Mouse (Mus musculus) limb, embryonic 14.5 days (tissue): ENCODE data around the gene Gpld1. TPM values are rescaled to one million over a fixed set of nuclear protein-coding genes. Genes with fewer than 3 reads are reported as not detected.
A peak's percentile ranks its signal among the peaks of the same experiment; 100 is the strongest.

Experiments
- ATAC-seq: fragments of 200-750 bp; cut with Nextera tagmentation; 2 replicates; pipeline ENCODE4 v1.8.0; 2017; ENCODE audit warnings: low read depth, moderate number of reproducible peaks, moderate TSS enrichment; ENCODE audit not compliant: low FRiP score
- DNase-seq: peaks from one replicate; pipeline ENCODE4 v3.0.0-alpha.2; 2015; ENCODE audit warnings: low spot score
- H3K27ac ChIP-seq: fragments of 300-500 bp; sonication (generic); replicated peaks from 2 replicates; pipeline ENCODE4 v1.5.1; 2014; ENCODE audit warnings: low read depth, mild to moderate bottlenecking, low read length, moderate library complexity, mixed read lengths
- H3K27me3 ChIP-seq: fragments of 300-500 bp; sonication (generic); 2 replicates; pipeline ENCODE4 v1.6.1; 2014; ENCODE audit warnings: low read length, mixed read lengths; ENCODE audit not compliant: control insufficient read depth, insufficient read depth
- H3K36me3 ChIP-seq: fragments of 300-500 bp; sonication (generic); 2 replicates; pipeline ENCODE4 v1.6.1; 2014; ENCODE audit warnings: mild to moderate bottlenecking, low read length, moderate library complexity, mixed read lengths; ENCODE audit not compliant: control insufficient read depth, insufficient read depth
- H3K4me1 ChIP-seq: fragments of 300-500 bp; sonication (generic); 2 replicates; pipeline ENCODE4 v1.6.1; 2014; ENCODE audit warnings: antibody characterized with exemption, low read length, mixed read lengths; ENCODE audit not compliant: control insufficient read depth, insufficient read depth
- H3K4me2 ChIP-seq: fragments of 300-500 bp; sonication (generic); replicated peaks from 2 replicates; pipeline ENCODE4 v1.6.1; 2014; ENCODE audit warnings: low read depth, mild to moderate bottlenecking, low read length, moderate library complexity; ENCODE audit not compliant: severe bottlenecking
- H3K4me3 ChIP-seq: fragments of 300-500 bp; sonication (generic); replicated peaks from 2 replicates; pipeline ENCODE4 v1.5.1; 2014; ENCODE audit warnings: low read length
- H3K9ac ChIP-seq: fragments of 300-500 bp; sonication (generic); 2 replicates; pipeline ENCODE4 v1.6.1; 2014; ENCODE audit warnings: mild to moderate bottlenecking, low read depth, low read length, moderate library complexity; ENCODE audit not compliant: severe bottlenecking
- H3K9me3 ChIP-seq: fragments of 300-500 bp; sonication (generic); 2 replicates; pipeline ENCODE4 v1.6.1; 2016; ENCODE audit warnings: low read length; ENCODE audit not compliant: control insufficient read depth
- POLR2A ChIP-seq: fragments of 200-500 bp; IDR thresholded peaks from 2 replicates; pipeline ENCODE4 v1.8.0; 2012; ENCODE audit warnings: inconsistent platforms, mild to moderate bottlenecking, moderate library complexity, borderline replicate concordance; ENCODE audit not compliant: insufficient read depth, insufficient read length; ENCODE audit errors: extremely low read depth
- WGBS: fragments of 180-500 bp; shearing (Covaris S2); extraction: QIAGEN DNeasy Blood & Tissue Kit; methylation state at CpG from one replicate; pipeline ENCODE4 v1.1.7; 2014; 5-methylcytosine and 5-hydroxymethylcytosine counted together
- polyA plus RNA-seq, 2 experiments: library from polyadenylated mRNA; depleted of rRNA in 1 of 2; stranded (reverse) in 1 of 2; unstranded in 1 of 2; fragments of >200 nt; fragmentation: Nextera tagmentation in 1 of 2; extraction: Ambion mirVana in 1 of 2; gene quantifications; 2 replicates each; pipeline versions ENCODE4 v1.2.1 to v1.2.3; 2012 to 2014

Gpld1 gene
- polyA plus RNA-seq, 2 experiments: 2.4 to 3.5 TPM

DNA sequence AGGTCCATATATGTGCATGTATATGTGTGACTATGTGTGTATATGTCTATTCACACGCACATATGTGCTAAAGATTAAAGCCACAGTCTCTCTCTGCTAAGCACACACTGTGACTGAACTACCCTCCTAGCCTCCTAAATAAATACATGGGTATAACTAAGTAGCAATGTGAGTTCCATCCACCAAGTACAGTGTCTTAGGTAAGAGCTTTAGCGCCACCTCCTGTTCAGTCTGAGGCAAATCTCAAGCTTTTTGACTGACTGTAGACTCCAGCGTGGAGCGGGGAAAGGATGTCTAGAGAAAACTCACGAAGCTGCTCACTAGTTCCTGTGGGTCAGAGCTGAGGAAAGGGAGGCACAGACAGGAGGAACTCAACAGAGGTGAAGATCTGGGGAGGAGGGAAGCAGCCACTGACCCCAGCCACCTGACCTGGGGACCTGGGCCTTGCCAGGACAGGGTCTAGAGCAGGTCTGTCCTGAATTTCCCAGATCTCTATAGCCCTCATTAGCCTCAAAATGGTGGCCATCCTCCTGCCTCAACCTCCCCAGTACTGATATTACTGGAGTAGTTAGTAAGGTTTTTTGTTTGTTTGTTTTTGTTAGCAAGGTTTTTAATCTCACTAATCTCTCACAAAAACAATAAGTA is 22.5 kb upstream of the Gpld1 start:
- 40% methylated on average over 5 of the region's 5 CpGs for WGBS
- ATAC-seq (peak; percentile 57; the same call in 1 of the 2 replicates), DNase-seq (peak; percentile 87)
- Histone ChIP-seq H3K4me3 (no peak overlapping the region), H3K36me3 (peaks cover 24% of the 10 kb centered on the region), H3K27me3 (no peaks in the 10 kb centered on the region), H3K4me2 (no peak overlapping the region), H3K4me1 (no peaks in the 10 kb centered on the region), H3K27ac (no peak overlapping the region), H3K9ac (no peak overlapping the region), H3K9me3 (no peaks in the 10 kb centered on the region)
- no peak for TF ChIP-seq POLR2A

- Histone ChIP-seq H3K4me2 (no peak overlapping the region), H3K9ac (no peak overlapping the region), H3K4me1 (no peaks in the 10 kb centered on the region), H3K27me3 (no peaks in the 10 kb centered on the region), H3K4me3 (no peak overlapping the region), H3K36me3 (peaks cover 28% of the 10 kb centered on the region), H3K9me3 (no peaks in the 10 kb centered on the region), H3K27ac (no peak overlapping the region)
- 83% methylated on average over 6 of the region's 6 CpGs for WGBS
- TF ChIP-seq POLR2A: no peak
- DNase-seq: no peak
- no peak for ATAC-seq
These were observed 21.7 kb upstream of the Gpld1 start for GRCm38 (mm10) chr13:24921281-24921680.

GRCm38 (mm10) chr13:24923991-24924390 is 19.0 kb upstream of the Gpld1 start:
- no peak for TF ChIP-seq POLR2A
- Histone ChIP-seq H3K4me3 (no peak overlapping the region), H3K27me3 (no peaks in the 10 kb centered on the region), H3K27ac (no peak overlapping the region), H3K36me3 (peaks cover 17% of the 10 kb centered on the region), H3K9ac (no peak overlapping the region), H3K4me1 (no peaks in the 10 kb centered on the region), H3K4me2 (no peak overlapping the region), H3K9me3 (no peaks in the 10 kb centered on the region)
- ATAC-seq (no peak), DNase-seq (no peak)
- WGBS: 87% methylated on average over 5 of the region's 5 CpGs

- no peak for ATAC-seq
These were observed 12.4 kb upstream of the Gpld1 start for GRCm38 (mm10) chr13:24930591-24930990.

DNA sequence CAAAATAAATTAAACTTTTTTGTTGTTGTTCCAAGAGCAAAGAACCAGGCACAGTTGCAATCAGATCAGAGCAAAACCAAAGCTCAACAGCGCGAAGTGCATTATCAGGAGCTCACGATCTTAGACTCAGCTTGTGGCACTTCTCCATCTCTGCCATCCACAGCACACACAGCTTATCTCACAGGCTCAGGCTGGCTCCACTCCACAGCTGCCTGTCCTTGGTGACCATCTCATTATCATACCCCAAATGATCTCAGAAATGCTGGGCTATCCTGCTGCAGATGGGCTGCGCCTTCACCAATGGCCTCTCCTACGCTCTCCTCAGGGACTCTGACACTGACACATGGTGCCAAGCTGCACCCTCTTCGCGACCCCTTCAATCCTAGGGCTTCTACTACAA is 9.8 kb upstream of the Gpld1 start:
- Histone ChIP-seq H3K4me3 (no peak overlapping the region), H3K27ac (no peak overlapping the region), H3K4me2 (no peak overlapping the region), H3K36me3 (no peaks in the 10 kb centered on the region), H3K9ac (no peak overlapping the region), H3K4me1 (peaks cover 6% of the 10 kb centered on the region), H3K9me3 (no peaks in the 10 kb centered on the region), H3K27me3 (no peaks in the 10 kb centered on the region)
- DNase-seq (no peak), ATAC-seq (no peak)
- WGBS: 92% methylated on average over 7 of the region's 7 CpGs
- TF ChIP-seq POLR2A: no peak

More at GRCm38 (mm10) chr13:24930591-24930990, 12.4 kb upstream of the Gpld1 start:
- Histone ChIP-seq H3K36me3 (peaks cover 2% of the 10 kb centered on the region; the same call in 1 of the 2 replicates), H3K4me2 (no peak overlapping the region), H3K4me3 (no peak overlapping the region), H3K4me1 (no peaks in the 10 kb centered on the region), H3K9me3 (no peaks in the 10 kb centered on the region), H3K27me3 (no peaks in the 10 kb centered on the region), H3K27ac (no peak overlapping the region), H3K9ac (no peak overlapping the region)
- TF ChIP-seq POLR2A: no peak
- no peak for DNase-seq

- Histone ChIP-seq H3K4me3 (peak overlapping the region; percentile 92), H3K4me1 (peaks cover 6% of the 10 kb centered on the region), H3K27ac (no peak overlapping the region), H3K36me3 (no peaks in the 10 kb centered on the region), H3K27me3 (no peaks in the 10 kb centered on the region), H3K4me2 (peak overlapping the region; percentile 73), H3K9me3 (no peaks in the 10 kb centered on the region), H3K9ac (peak overlapping the region; percentile 92)
- ATAC-seq (no peak), DNase-seq (peak; percentile 17)
- 47% methylated on average over 5 of the region's 5 CpGs for WGBS
- TF ChIP-seq POLR2A: no peak
These were observed 6.2 kb upstream of the Gpld1 start for GRCm38 (mm10) chr13:24936772-24937107.
